Mouse (Mus musculus) c-Kit-positive CD71-positive TER-119-positive erythroid progenitor cells, embryonic 14.5 days (primary cell): ENCODE data around the gene Cab39.

Experiments
- DNase-seq: peaks from one replicate; pipeline ENCODE4 v3.0.0-alpha.2; 2013; ENCODE audit warnings: low spot score

Cab39 gene

GRCm38 (mm10) chr1:85793208-85794105 lies at the start of gene Cab39:
TSS of gene Cab39 (plus strand) at chr1:85793441.
- peak; percentile 78 for DNase-seq

- no peak for DNase-seq
Observed at GRCm38 (mm10) chr1:85744539-85744938, 48.7 kb upstream of the Cab39 start.

- no peak for DNase-seq
Observed at GRCm38 (mm10) chr1:85746511-85746910, 46.7 kb upstream of the Cab39 start.

- DNase-seq: no peak
Observed at GRCm38 (mm10) chr1:85749829-85750228, 43.4 kb upstream of the Cab39 start.

- no peak for DNase-seq
Observed at GRCm38 (mm10) chr1:85750650-85751049, 42.6 kb upstream of the Cab39 start.

- no peak for DNase-seq
Observed at GRCm38 (mm10) chr1:85751494-85751893, 41.7 kb upstream of the Cab39 start.

GRCm38 (mm10) chr1:85751932-85752680 lies 41.1 kb upstream of the Cab39 start:
- no peak for DNase-seq

- no peak for DNase-seq
Observed at GRCm38 (mm10) chr1:85757531-85758230, 35.6 kb upstream of the Cab39 start.

GRCm38 (mm10) chr1:85758231-85758968 lies 34.8 kb upstream of the Cab39 start:
- no peak for DNase-seq

GRCm38 (mm10) chr1:85758969-85759293 lies 34.3 kb upstream of the Cab39 start:
- no peak for DNase-seq

GRCm38 (mm10) chr1:85761665-85762064 lies 31.6 kb upstream of the Cab39 start:
- no peak for DNase-seq

GRCm38 (mm10) chr1:85763386-85763785 lies 29.9 kb upstream of the Cab39 start:
- DNase-seq: no peak

GRCm38 (mm10) chr1:85764291-85764690 lies 28.9 kb upstream of the Cab39 start:
- DNase-seq: no peak

GRCm38 (mm10) chr1:85766120-85766519 lies 27.1 kb upstream of the Cab39 start:
- DNase-seq: no peak

- DNase-seq: no peak
Observed at GRCm38 (mm10) chr1:85767754-85768153, 25.5 kb upstream of the Cab39 start.

- DNase-seq: no peak
Observed at GRCm38 (mm10) chr1:85771976-85772375, 21.3 kb upstream of the Cab39 start.

- no peak for DNase-seq
Observed at GRCm38 (mm10) chr1:85775136-85775535, 18.1 kb upstream of the Cab39 start.

- no peak for DNase-seq
Observed at GRCm38 (mm10) chr1:85776154-85776553, 17.1 kb upstream of the Cab39 start.

- no peak for DNase-seq
Observed at GRCm38 (mm10) chr1:85778436-85778835, 14.8 kb upstream of the Cab39 start, which contains the start of gene A630001G21Rik. TSS of gene A630001G21Rik (minus strand) at chr1:85778643.

GRCm38 (mm10) chr1:85779012-85779411 lies 14.2 kb upstream of the Cab39 start:
- DNase-seq: no peak

- peak; percentile 38 for DNase-seq
Observed at GRCm38 (mm10) chr1:85779428-85780180, 13.6 kb upstream of the Cab39 start.
